ENCODE assay signal across 8 mouse cellular contexts in genomic region chr4:129462118-129462517, GRCm38 (mm10). TPM values are rescaled to one million over a fixed set of nuclear protein-coding genes. Genes with fewer than 3 reads are reported as not detected.
DNase-seq lines count a peak whose midpoint lies in the region; ATAC-seq and TF ChIP-seq lines count a peak whose summit lies in the region.

No protein-coding gene starts in this region.

- peak; percentile 48 for ATAC-seq in Patski
- ATAC-seq in heart, embryonic 16.5 days (replicated peaks; ENCODE audit: extremely low read depth, insufficient read depth, low FRiP score): no peak
- no peak for ATAC-seq in liver, embryonic 11.5 days (replicated peaks; ENCODE audit: low FRiP score)

- H3K4me1 ChIP-seq in heart, embryonic 10.5 days: peaks cover 13% of the 10 kb centered on the region
- peaks cover 10% of the 10 kb centered on the region for H3K4me1 ChIP-seq in heart, embryonic 16.5 days (ENCODE audit: control insufficient read depth, insufficient read depth, low read length)
- H3K4me1 ChIP-seq in liver, embryonic 11.5 days (replicated peaks; ENCODE audit: control insufficient read depth, insufficient read depth, low read length): peaks cover 25% of the 10 kb centered on the region

- peak overlapping the region; percentile 90 for H3K27ac ChIP-seq in heart, embryonic 10.5 days
- peak overlapping the region; percentile 78 for H3K27ac ChIP-seq in heart, embryonic 16.5 days (ENCODE audit: low read length)
- H3K27ac ChIP-seq in liver, embryonic 11.5 days (ENCODE audit: low read depth, low read length): no peak overlapping the region

- no peaks in the 10 kb centered on the region for H3K9me3 ChIP-seq in heart, embryonic 10.5 days
- H3K9me3 ChIP-seq in heart, embryonic 16.5 days (replicated peaks; ENCODE audit: control insufficient read depth, low read length): no peaks in the 10 kb centered on the region
- H3K9me3 ChIP-seq in liver, embryonic 11.5 days (ENCODE audit: control insufficient read depth, low read length): no peaks in the 10 kb centered on the region

- CTCF ChIA-PET in Patski (lab: Charles Lee): interaction anchor here (1.2 to 1.9 kb wide), 2 partner anchors 14 to 111 kb away, joined by 3 to 8 read pairs; no protein-coding TSS in a partner anchor

- in situ Hi-C loops in Patski (cut with MboI; ENCODE audit: low pct_unique_long_range_greater_than_20kb): loop anchor here (25.0 kb wide), 1 partner anchor 325 kb away; the partner anchor contains the start of gene Fndc5

- 40% methylated on average over 3 of the region's 3 CpGs for WGBS in heart, embryonic 10.5 days
- 40% methylated on average over 3 of the region's 3 CpGs for WGBS in heart, embryonic 16.5 days
- WGBS in liver, embryonic 11.5 days: 36% methylated on average over 3 of the region's 3 CpGs

- no peak for DNase-seq in heart, embryonic 10.5 days (ENCODE audit: low spot score)
- no peak for DNase-seq in heart, postnatal 36 days
- peak; percentile 33 for DNase-seq in Patski (ENCODE audit: low read depth, low spot score)
- no peak for DNase-seq in liver, embryonic 11.5 days (ENCODE audit: low spot score)
- no peak for DNase-seq in left cerebral cortex, postnatal 25 days (ENCODE audit: low spot score in 2 of 2)
- DNase-seq in frontal cortex, postnatal 10 days (ENCODE audit: low spot score in 2 of 2): no peak
- no peak for DNase-seq in layer of hippocampus, postnatal 10 days (ENCODE audit: low spot score in 2 of 2)

- intact Hi-C loops in heart, postnatal 36 days (cut with DNase I): loop anchor here (5.0 kb wide), 1 partner anchor 140 kb away; the partner anchor contains the start of genes Eif3i and Tmem234
- intact Hi-C loops in left cerebral cortex, postnatal 25 days (cut with DNase I): loop anchor here (5.0 kb wide), 1 partner anchor 140 kb away; the partner anchor contains the start of genes Eif3i and Tmem234

- no peaks in the 10 kb centered on the region for H3K27me3 ChIP-seq in heart, embryonic 10.5 days (ENCODE audit: insufficient read depth, poor library complexity, severe bottlenecking)
- H3K27me3 ChIP-seq in Patski: no peaks in the 10 kb centered on the region
- no peaks in the 10 kb centered on the region for H3K27me3 ChIP-seq in heart, embryonic 16.5 days (ENCODE audit: control insufficient read depth, insufficient read depth, low read length)
- no peaks in the 10 kb centered on the region for H3K27me3 ChIP-seq in liver, embryonic 11.5 days (replicated peaks; ENCODE audit: control insufficient read depth, insufficient read depth, low read length)

- peak overlapping the region; percentile 75 for H3K4me3 ChIP-seq in heart, embryonic 10.5 days
- peak overlapping the region; percentile 95 for H3K4me3 ChIP-seq in heart, embryonic 16.5 days (ENCODE audit: low read length)
- peak overlapping the region; percentile 80 for H3K4me3 ChIP-seq in liver, embryonic 11.5 days (ENCODE audit: low read depth, low read length)

- peaks cover 31% of the 10 kb centered on the region for H3K36me3 ChIP-seq in heart, embryonic 10.5 days
- H3K36me3 ChIP-seq in heart, embryonic 16.5 days (ENCODE audit: control insufficient read depth, insufficient read depth): peaks cover 21% of the 10 kb centered on the region
- peaks cover 19% of the 10 kb centered on the region for H3K36me3 ChIP-seq in liver, embryonic 11.5 days (ENCODE audit: control insufficient read depth, insufficient read depth, low read length)

- H3K9ac ChIP-seq in heart, embryonic 16.5 days (ENCODE audit: low read length): peak overlapping the region; percentile 90
- peak overlapping the region; percentile 76 for H3K9ac ChIP-seq in liver, embryonic 11.5 days (ENCODE audit: low read depth, low read length)

- peak overlapping the region; percentile 89 for H3K4me2 ChIP-seq in heart, embryonic 16.5 days (ENCODE audit: low read depth, low read length)
- H3K4me2 ChIP-seq in liver, embryonic 11.5 days: peak overlapping the region; percentile 76

- no peak for TF ChIP-seq CTCF in Patski (IDR thresholded peaks at IDR 0.05)

- POLR2A ChIA-PET in Patski (lab: Charles Lee): interaction anchor here (1.5 to 2.6 kb wide), 2 partner anchors 12 to 51 kb away, joined by 4 to 5 read pairs; partner anchors contain the start of gene Marcksl1

RNA-seq across cellular contexts. Expression of gene Bsdc1, which starts 0.7 kb away (rescaled TPM):
- 22.4 and 22.9 TPM in 2 replicates for polyA plus RNA-seq in heart, embryonic 10.5 days (2016; fragmentation: Nextera tagmentation; extraction: Ambion mirVana)
- 10 to 100 TPM; 50.3 to 53.8 TPM for total RNA-seq in heart, postnatal 36 days (2021)
- 40.4 TPM for polyA plus RNA-seq in Patski (2021)
- polyA plus RNA-seq in heart, embryonic 16.5 days (2015; fragmentation: Nextera tagmentation; extraction: Ambion mirVana): 25.0 and 26.2 TPM in 2 replicates
- polyA plus RNA-seq in liver, embryonic 11.5 days (2014; fragmentation: Nextera tagmentation; extraction: Ambion mirVana): 21.6 and 22.5 TPM in 2 replicates
- 10 to 100 TPM; 51.7 to 58.8 TPM for total RNA-seq in left cerebral cortex, postnatal 25 days (2021)
- 10 to 100 TPM; 41.4 to 46.9 TPM for total RNA-seq in layer of hippocampus, postnatal 10 days (2021)

RNA-seq across cellular contexts. Expression of gene Zbtb8b, which starts 21.5 kb away (rescaled TPM):
- polyA plus RNA-seq in heart, embryonic 10.5 days (2016; fragmentation: Nextera tagmentation; extraction: Ambion mirVana): 3.4 and 3.9 TPM in 2 replicates
- not detected for total RNA-seq in heart, postnatal 36 days (2021)
- polyA plus RNA-seq in Patski (2021): 0.17 TPM
- polyA plus RNA-seq in heart, embryonic 16.5 days (2015; fragmentation: Nextera tagmentation; extraction: Ambion mirVana): 6.3 and 7.2 TPM in 2 replicates
- polyA plus RNA-seq in liver, embryonic 11.5 days (2014; fragmentation: Nextera tagmentation; extraction: Ambion mirVana): 2.4 and 2.8 TPM in 2 replicates
- total RNA-seq in left cerebral cortex, postnatal 25 days (2021): 1 to 10 TPM; 4.5 to 4.6 TPM
- total RNA-seq in layer of hippocampus, postnatal 10 days (2021): 1 to 10 TPM; 4.4 to 5.1 TPM

RNA-seq across cellular contexts. Expression of gene Tssk3, which starts 28.7 kb away (rescaled TPM):
- polyA plus RNA-seq in heart, embryonic 10.5 days (2016; fragmentation: Nextera tagmentation; extraction: Ambion mirVana): not detected in 2 replicates
- total RNA-seq in heart, postnatal 36 days (2021): not detected
- not detected for polyA plus RNA-seq in Patski (2021)
- polyA plus RNA-seq in heart, embryonic 16.5 days (2015; fragmentation: Nextera tagmentation; extraction: Ambion mirVana): not detected in 2 replicates
- polyA plus RNA-seq in liver, embryonic 11.5 days (2014; fragmentation: Nextera tagmentation; extraction: Ambion mirVana): not detected in 2 replicates
- under 1 TPM; 0.25 to 0.37 TPM for total RNA-seq in left cerebral cortex, postnatal 25 days (2021)
- total RNA-seq in layer of hippocampus, postnatal 10 days (2021): under 1 TPM; 0.37 to 0.51 TPM

RNA-seq across cellular contexts. Expression of gene Fam229a, which starts 28.9 kb away (rescaled TPM):
- polyA plus RNA-seq in heart, embryonic 10.5 days (2016; fragmentation: Nextera tagmentation; extraction: Ambion mirVana): not detected in 2 replicates
- total RNA-seq in heart, postnatal 36 days (2021): not detected
- not detected for polyA plus RNA-seq in Patski (2021)
- polyA plus RNA-seq in heart, embryonic 16.5 days (2015; fragmentation: Nextera tagmentation; extraction: Ambion mirVana): not detected in 2 replicates
- not detected in 2 replicates for polyA plus RNA-seq in liver, embryonic 11.5 days (2014; fragmentation: Nextera tagmentation; extraction: Ambion mirVana)
- not detected for total RNA-seq in left cerebral cortex, postnatal 25 days (2021)
- total RNA-seq in layer of hippocampus, postnatal 10 days (2021): 1 to 10 TPM; 1.0 to 2.0 TPM

RNA-seq across cellular contexts. Expression of gene Marcksl1, which starts 51.3 kb away (rescaled TPM):
- polyA plus RNA-seq in heart, embryonic 10.5 days (2016; fragmentation: Nextera tagmentation; extraction: Ambion mirVana): 535 and 802 TPM in 2 replicates
- total RNA-seq in heart, postnatal 36 days (2021): 1 to 10 TPM; 4.4 to 5.7 TPM
- 115 TPM for polyA plus RNA-seq in Patski (2021)
- polyA plus RNA-seq in heart, embryonic 16.5 days (2015; fragmentation: Nextera tagmentation; extraction: Ambion mirVana): 262 and 287 TPM in 2 replicates
- 388 and 395 TPM in 2 replicates for polyA plus RNA-seq in liver, embryonic 11.5 days (2014; fragmentation: Nextera tagmentation; extraction: Ambion mirVana)
- 100 to 1,000 TPM; 196 to 227 TPM for total RNA-seq in left cerebral cortex, postnatal 25 days (2021)
- 100 to 1,000 TPM; 713 to 734 TPM for total RNA-seq in layer of hippocampus, postnatal 10 days (2021)
